Mouse (Mus musculus) E14TG2a.4 (cell line): ENCODE results near the gene Birc2.

Experiments used
- CTCF ChIP-seq: conservative IDR thresholded peaks from 2 replicates; pipeline ENCODE4 v1.5.1; 2014; ENCODE audit warnings: low read length
- NANOG ChIP-seq: IDR thresholded peaks from 2 replicates; pipeline ENCODE4 v1.6.1; 2014; ENCODE audit warnings: borderline replicate concordance, low read length, mixed read lengths
- POU5F1 ChIP-seq: IDR thresholded peaks from 2 replicates; pipeline ENCODE4 v1.6.1; 2014; ENCODE audit warnings: low read length, borderline replicate concordance

- TF ChIP-seq CTCF (no peak), NANOG (no peak), POU5F1 (no peak)
Observed at GRCm38 (mm10) chr9:7851841-7852240, 15.0 kb upstream of the Birc2 start.
